Mouse (Mus musculus) adrenal gland, adult 2 months (tissue): ENCODE measurements around the gene Fads6. TPM values are rescaled to one million over a fixed set of nuclear protein-coding genes. Genes with fewer than 3 reads are reported as not detected.
A peak's percentile ranks its signal among the peaks of the same experiment; 100 is the strongest.

Experiments used
- DNase-seq: peaks from one replicate; pipeline ENCODE4 v3.0.0; 2021
- polyA plus RNA-seq: library from polyadenylated mRNA; depleted of rRNA; stranded (reverse); fragments of >200 nt; gene quantifications from 2 replicates; pipeline ENCODE4 v1.2.3, GENCODE M21; 2012
- total RNA-seq, 2 experiments: library from RNA; stranded (reverse); gene quantifications; 2 replicates each; pipeline ENCODE4 v1.2.3; 2021

The Fads6 gene
- total and polyA plus RNA-seq, 3 experiments: 56.7 to 93.1 (median 76.5) TPM

DNA sequence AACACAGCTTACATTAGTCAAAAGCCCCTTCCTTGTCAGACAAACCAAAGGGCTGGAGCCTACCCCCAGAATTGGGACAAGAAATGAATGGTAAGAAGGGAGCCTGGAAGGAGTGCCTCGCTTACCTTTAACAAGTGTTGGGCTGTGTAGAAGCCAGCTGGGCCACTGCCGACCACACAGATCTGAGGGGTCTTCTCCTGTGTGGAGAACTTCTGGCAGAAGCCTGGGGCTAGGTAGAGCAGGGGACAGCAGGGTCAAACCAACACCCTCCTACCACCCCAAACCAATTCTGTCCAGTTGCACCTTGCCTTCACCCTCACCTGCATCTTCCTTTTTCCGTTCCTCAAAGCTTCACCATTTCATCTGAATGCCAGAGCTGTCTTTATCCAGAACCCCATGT lies 21.5 kb downstream of the Fads6 start:
- DNase-seq: no peak

DNA sequence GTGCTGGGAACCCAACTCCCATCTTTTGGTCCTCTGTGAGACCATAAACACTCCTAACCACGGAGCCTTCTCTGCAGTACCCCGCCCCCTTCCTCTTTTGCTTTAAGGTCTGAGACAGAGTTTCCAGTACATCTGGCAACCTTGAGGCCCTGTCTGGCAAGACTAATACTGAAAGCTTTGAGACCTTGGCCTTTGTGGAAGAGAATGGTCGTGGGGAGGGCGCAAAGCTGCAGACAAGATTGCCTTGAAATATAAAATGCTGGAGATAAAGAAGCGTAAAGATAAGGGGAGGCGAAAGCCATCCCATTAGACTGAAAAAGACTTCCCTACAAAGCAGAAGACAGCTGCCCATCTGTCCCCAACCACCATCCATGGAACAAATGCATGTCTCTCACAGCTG lies 22.0 kb downstream of the Fads6 start:
- peak; percentile 85 for DNase-seq

DNA sequence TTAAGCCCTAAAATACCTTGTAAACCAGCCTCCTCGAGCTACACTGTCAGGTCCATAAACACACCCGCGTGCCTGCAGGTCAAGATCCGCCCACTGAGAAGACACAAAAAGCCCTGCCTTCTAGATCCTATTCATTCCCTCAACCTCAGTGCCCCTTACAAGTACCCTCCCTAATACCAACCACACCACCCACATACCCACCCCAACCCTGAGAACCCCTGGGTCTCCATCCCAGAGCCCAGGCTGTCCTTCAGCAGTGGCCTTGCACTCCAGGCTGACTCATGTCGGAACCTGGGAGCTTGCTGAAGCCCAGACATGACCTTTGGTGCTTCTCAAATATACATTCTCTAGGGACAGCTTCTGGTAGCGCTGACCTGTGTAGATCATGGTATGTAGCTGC lies 22.7 kb downstream of the Fads6 start:
- DNase-seq: peak; percentile 83

DNA sequence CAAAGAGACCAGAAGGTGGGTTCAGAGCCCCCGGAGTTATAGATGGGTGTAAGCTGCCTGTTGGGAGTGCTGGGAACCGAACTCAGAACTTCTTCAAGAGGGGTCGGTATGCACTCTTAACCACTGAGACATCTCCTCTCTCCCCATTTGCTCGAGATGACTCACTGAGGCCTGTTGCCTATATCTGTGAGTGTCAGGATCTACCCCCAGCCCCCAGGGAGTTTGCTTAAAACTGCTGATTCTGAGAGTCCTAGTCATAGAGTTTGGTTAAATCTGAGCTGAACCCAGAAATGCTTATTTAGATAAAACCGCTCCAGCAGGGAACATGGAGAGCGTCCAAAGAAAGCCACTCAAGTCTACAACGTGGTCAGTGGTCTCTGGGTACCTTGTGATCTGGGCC lies 23.3 kb downstream of the Fads6 start:
- no peak for DNase-seq

DNA sequence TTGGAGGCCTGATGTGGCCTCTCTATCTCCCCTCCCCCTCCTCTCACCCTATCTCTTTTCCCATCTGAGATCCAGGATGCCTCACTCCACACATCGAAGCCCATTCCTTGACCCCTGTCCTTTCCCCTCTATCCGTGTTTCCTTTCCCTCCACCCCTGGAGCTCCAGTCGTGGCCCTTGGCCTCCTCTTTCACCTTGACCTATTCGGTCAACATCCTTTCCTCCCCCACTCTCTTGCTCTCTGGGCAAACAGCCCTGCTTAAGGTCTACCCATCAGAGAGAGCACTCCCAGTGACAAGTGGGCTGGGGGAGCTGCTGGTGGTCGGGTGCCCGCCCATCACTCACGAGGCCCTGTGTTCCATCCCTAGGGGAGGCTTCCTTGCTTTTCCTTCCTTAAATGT lies 23.7 kb downstream of the Fads6 start:
- peak; percentile 69 for DNase-seq

DNA sequence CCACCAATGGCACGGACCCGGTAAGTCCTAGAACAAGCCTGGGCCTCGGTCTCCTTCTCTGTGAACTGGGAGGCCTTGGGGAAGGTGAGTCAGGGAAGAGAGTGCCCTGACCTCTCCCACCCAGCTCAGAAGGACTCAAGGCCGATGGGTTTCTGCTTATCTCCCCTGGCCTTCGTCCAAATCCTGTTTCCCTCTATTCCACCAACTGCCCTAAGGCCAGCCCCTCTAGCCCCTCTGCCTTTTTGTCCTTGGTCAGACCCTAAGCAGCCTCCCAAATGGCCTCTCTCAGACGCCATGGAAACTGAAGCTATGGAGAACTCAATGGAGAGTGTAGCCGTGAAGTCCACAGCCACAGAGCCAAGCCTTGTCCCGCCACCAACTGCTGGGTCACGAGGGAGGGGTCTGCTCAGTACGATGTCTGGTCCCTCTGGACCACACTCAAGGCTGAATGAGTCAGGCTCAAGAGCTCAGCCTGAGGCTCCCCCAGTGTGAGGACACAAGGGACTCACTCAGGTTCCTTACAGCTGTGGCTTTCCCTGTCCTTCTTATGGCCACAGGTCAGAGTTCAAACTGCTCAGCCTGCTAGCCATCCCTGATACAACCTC lies 24.5 kb downstream of the Fads6 start:
- peak; percentile 91 for DNase-seq

DNA sequence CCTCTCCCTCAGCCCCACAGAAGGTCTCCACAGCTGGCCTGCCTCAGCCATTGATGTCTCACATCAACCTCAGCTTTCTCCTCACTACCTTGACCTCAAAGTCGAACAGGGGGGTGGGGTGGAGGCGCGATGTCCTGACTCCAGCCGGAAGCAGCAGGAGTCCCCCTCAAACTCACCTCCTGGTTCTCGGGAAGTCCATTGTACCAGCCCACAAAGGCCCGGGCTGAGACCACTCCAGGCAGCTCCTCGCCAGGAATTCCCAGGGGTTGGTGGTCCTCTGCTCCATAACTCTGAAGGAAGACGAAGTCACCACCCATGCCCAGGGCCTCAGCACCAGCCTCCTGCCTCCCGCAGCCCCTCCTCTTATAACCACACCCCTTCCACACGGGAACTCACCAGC lies 26.0 kb downstream of the Fads6 start:
- peak; percentile 63 for DNase-seq

DNA sequence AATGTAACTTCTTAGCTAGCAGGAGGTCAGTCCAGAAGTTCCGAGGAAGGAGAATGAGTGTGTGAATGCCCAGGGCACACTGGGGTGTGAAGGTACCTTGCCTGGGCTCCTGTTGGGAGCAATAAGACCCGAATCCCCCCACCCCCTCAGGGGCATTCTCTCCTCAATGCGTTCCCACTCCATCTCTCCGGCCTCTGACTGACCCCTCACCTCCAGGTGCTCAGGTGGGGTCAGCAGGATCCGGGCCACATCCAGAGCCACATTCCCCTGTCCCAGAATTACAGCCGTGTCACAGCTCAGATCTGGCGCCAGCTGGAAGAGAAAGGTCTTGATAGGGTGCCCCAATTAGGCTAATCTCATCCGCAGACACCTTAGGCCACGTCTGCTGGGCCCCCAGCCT lies 26.4 kb downstream of the Fads6 start:
- DNase-seq: no peak

DNA sequence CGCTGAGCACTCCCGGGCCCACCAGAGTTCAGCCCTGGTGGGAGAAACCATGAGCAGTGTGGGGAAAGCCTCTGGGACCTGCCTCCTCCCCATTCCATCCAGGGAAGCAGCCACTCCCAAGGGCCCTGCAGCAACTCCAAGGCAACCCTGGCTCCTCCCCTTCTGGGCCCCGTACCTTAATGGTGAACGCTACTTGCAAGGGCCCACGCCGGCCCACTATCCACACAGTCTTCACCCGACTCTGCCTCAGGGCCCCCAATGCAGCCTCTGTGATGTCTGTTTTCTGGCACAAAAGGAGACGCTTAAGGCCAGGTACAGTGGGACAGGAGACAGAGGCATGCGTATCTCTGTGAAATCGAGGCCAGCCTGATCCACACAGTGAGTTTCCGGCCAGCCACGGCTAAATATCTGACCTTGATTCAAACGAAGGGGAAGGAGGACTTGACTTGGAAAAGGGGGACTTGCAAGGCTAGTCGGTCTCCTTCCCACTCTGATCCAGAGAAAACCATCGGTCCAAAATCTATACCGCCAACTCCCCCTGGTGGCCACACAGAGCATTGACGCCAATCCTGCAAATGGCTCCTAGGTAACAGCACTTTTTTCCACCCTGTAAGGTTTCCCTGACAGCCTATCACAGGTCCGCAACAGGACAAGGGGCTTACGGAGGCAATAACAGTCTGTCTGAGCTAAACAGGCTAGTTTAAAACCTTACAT lies 27.2 kb downstream of the Fads6 start:
- peak; percentile 77 for DNase-seq

DNA sequence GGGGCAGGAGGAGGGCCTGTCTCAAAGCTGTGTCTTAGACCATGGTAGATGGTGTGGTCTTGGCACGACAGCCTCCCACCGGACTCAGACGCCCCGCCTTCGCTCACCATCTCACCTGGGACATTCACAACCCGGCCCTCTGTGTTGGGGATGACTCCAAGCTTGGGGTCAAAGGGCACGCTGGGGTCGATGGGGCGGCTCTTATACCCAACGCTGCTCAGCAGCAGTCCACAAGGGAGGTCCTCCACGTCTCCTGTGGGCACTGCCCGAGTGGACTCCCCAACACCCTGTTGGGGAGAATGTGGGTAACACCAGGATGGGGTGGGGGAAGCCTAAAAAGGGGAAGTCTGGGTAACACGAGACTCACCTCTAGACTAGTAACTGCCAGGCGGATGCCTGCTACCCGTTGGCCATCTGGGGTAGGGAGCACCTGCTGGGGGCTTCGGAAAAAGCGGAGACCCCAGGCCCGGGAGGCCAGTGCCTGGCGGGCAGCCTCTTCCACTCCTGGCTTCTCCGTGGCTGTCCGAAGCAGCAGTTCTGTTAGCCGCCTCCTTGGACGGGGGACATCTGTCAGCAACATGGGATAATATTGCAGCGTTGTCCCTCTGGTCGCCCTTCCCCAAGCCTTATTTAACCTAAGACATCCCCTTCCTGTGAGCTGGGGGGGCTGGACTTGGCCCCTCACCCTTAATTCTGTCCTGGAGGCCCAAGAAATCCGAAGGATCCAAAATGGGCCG lies 28.0 kb downstream of the Fads6 start:
- no peak for DNase-seq

DNA sequence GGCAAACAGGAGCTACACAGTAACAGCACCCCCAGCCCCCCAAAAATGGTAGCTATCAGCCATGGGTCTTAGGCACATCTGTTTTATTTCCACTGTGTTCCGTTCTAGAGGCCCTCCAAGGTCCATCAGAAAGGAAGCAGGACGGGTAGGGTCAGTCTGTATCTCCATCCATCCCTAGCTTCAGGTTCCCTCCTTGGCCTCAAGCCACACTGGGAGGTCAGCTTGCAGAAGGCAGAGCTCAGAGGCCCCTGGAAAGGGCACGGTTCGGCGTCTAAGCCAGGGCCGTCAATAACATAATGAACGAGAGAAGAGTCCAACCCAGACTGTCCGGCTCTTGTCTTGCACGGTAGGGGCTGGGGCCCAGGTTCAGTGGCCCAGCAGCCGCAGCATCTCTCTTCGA lies 29.5 kb downstream of the Fads6 start:
- DNase-seq: peak; percentile 44

DNA sequence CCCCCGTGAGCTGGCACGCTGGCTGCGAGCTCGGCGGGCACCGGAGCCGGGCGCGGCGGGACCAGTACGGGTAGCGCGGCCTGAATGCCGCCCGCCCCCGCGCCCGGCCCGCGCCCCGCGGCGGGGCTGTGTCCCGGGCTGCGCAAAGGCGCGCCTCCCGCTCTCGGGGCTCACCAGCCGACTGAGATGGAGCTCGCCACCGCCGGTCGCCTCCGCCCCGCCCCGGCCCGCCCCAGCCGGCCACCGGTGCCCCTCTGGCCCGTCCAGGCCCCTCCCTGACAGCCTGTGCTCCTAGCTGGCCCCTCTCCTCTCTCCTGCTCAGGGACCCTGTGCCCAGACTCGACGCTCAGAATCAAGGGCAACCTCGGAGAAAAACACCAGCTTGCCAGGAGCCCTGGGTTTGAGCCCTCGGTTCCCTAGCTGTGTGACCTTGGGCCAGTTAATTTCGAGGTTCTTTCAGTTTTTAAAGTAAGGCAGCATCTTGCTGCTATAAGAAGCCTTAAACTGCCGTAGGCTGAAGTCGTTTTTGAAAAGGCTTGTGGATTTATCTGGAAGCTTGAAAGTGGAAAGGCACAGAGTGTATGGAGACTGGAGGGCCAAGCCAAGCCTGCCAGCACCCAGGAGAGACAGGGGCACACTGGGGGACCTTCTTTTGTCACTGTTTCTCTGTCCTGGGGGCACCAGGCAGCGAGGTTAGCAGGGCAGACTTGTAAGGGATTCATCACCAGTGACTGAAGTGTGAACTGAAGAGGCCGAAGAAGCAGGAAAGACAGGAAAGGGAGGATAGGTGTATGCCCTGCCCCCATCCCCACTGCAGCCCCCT lies 30.2 kb downstream of the Fads6 start, which contains the start of gene Grin2c:
Gene Grin2c (minus strand): TSS at position 183 of the 823 bp plus-strand sequence.
- peak; percentile 75 for DNase-seq

DNA sequence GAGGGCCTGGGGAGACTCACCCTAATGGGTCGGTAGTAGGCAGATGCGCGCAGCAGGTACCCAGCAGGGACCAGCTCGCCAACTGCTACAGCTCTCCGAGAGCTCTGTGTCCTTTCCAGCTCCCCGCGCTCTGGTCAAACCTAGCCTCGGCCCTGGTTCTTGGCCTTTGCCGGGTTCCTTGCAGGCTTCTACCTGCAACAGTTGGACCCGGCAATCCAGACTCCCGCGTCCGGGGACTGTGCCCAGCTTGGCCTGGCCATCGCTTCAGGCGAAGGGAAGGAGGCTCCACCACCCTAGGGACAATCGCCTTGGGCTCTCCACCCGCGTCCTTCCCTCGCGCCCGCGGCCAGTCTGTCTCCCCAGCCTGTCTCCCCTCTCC lies 31.1 kb downstream of the Fads6 start:
- peak; percentile 71 for DNase-seq

DNA sequence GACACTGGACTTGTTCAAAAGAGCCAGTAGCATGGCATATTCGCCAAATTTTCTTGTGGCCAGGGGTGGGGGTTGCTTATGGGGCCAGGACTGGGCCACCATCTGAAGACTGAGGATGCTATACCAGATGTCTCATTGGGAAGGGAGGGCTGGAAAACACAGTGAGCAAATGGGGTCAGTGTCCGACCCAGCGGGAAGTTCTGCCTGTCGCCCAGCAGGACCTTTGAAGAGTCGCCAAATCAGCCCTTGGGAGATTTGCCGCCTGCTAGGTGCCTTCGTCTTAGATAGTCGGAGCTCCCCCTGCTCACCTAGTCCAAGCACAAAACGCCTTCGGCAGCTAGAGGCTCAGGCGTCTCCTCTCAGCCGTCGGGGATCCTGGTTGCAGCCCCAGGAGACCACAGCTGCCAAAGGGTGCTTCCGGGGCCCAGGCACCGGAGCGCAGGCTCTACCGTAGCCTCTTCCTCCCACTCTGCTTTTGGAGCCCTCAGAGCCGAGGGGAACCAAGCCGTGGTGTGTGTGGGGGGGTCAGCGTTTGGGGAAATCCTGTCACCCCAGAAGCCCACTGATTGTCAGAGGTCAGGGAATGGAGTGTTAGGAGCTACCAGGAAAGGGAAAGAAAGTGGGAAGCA lies 31.6 kb downstream of the Fads6 start:
- DNase-seq: peak; percentile 33

DNA sequence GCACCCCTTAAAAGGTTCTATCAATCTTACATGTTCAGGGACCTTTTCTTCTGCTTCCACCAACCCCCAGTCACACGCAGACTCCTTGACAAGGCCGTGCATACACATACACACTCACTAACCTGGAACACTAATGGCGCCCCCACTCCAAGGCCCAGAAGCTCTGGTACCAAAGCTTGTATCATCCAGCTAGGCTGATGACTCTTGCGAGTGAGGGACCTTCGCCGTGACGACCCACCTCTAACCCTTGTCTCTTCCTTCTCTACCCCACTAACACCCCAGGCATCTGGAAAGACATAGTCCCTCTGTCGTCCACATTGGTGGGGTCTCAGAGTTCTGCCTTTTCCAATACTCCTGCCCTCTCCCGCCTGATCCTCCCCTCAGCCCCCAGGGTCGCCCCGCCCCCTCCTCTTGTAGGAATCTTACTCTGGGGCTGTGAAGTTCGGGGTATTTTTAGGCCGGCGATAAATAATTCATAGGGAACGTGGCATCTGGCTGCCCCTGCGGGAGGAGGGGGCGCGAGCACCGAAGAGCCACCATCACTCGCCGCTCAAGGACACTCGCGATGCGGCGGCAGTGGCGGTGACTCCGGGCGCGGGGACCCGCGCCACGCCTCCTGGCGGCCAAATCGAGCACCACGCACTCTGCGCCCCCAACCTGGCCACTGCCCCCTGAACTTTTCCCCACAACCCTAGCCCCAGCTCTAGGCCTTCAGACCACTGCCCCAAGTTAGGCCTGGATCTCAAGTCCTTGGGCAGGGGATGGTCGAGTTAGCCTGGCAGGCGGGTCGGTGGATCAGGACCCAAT lies 32.4 kb downstream of the Fads6 start:
- DNase-seq: no peak

DNA sequence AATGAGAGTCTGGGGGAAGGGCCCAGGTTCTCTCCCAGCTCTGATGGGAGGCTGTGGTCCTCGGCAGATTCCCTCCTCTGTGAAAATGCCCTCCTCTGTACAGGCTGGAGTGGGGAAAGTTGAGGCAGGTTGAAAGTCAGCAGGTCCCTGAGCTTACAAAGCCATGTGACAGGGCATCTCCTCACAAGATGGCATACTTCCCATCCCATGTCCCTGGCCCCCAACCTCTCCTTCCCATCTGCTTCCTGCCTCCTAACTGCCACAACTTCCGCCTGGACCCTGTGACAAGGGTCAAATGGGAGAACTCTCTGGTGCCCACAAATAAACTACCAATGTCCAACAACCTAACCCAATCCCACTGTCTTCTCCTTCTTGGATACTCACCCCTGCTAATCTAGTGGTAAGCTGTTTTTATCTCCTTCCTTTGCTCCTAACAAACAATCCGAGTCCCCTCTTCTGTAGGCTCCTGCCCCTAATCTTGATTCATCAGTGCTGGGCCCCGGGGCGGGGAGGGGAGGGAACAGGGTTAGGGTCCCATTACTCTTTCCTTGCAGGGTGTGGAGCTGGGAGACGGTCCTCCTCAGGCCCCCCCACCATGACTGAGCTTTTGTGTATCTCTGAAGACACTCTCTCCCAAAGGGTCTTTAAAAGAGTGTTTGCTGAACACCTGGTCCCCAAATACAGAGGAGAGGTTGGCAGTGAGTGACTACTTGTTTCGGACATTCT lies 33.2 kb downstream of the Fads6 start:
- no peak for DNase-seq

DNA sequence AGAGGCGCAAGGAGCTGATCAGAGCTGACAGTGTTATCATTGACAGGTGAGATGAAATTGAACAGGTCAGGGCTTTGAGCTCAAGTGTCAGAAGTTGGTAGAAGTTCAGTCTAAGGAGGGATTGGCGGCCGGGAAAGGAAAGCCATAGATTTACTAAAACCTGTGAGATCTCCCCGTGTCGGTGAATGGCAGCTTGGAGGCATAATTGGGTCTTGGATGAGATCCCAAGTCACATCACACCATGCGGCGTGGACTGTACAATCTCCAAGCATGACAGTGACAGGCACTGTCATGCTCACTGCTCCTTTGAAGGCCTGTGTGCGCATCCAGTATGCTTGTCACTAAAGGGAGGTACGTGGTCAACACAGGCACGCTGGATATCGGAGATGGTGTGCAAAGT lies 34.5 kb downstream of the Fads6 start:
- no peak for DNase-seq

DNA sequence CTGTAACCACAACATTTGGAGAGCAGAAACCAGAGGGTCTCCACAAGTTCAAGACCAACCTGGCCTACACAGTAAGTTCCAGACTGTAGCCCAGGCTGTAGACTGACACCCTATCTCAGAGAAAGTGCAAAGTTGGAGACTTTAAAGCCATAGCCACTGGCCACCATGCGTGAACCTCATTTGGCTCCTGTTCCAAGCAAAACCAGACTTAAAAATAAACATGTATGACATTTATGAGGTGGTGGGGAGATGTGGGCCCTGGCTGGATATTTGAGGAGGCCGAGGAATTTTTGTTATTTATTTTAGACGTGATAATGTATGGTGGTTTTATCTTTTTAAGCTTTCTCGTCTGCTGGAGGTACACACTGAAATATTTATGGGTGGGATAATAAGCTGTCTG lies 38.3 kb downstream of the Fads6 start:
- no peak for DNase-seq

DNA sequence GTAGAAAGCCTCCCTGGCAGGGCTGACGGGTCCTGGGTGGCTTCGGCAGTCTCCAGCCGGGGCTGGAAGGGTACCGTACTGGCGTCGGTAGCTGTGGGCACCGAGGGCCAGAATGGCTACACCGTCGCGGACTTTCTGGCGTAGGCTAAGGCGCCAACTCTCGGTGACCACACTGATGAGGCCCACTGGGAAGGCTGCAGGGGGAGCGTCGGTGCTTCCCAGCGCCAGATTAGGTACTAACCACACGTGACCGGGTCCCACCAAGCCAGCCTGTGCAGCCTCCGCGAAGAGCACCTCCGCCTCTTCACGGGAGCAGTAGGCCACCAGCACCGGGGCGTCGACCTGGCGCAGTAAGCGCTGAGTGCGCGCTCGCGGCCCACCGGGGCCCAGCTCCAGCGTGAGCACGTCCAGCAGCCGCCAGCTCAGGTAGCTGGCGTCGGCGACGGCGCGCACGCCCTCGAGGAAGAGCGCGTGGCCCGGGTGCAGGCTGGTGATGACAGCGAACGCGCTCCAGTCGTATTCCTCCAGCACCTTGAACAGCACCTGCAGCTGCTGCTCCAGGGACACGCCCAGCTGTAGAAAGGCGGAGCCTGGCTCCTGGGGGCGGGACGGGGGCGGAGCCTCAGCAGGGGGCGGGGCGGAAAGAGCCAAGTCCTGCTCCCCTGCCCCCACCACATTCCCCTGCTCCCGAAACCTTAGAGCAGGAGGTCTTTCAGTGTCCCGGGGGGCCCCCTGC lies 39.5 kb downstream of the Fads6 start:
- no peak for DNase-seq

DNA sequence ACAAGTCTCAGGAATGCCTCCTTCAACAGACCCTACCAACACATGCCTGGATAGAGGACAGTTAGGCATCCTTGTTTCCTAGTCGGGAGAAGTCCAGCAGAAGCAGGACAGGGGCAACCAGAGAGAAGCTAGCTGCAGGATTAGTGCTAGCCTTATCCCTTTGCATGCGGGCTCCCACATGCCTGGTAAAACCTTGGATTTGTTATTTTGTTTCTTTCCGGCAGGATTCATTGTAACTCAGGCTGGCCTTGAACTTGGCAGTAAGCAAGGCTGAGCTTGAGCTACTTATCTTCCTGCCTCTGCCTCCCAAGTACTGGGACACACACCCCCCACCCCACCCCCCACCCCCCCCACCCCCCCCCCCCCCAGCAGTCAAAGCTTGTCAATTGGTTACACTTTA lies 46.2 kb downstream of the Fads6 start:
- DNase-seq: peak; percentile 40
